Mouse (Mus musculus) liver, embryonic 11.5 days (tissue): ENCODE measurements around the gene Pold4. TPM values are rescaled to one million over a fixed set of nuclear protein-coding genes. Genes with fewer than 3 reads are reported as not detected.

Experiments
- ATAC-seq: fragments of 200-750 bp; cut with Nextera tagmentation; replicated peaks from 2 replicates; pipeline ENCODE4 v1.8.0; 2017; ENCODE audit warnings: moderate number of reproducible peaks, mild to moderate bottlenecking, moderate TSS enrichment, moderate library complexity; ENCODE audit not compliant: low FRiP score
- DNase-seq: peaks from one replicate; pipeline ENCODE4 v3.0.0-alpha.2; 2017; ENCODE audit warnings: low spot score
- H3K27ac ChIP-seq: fragments of 300-500 bp; sonication (generic); 2 replicates; pipeline ENCODE4 v1.5.1; 2014; ENCODE audit warnings: mild to moderate bottlenecking, low read depth, low read length, control low read depth
- H3K27me3 ChIP-seq: fragments of 300-500 bp; sonication (generic); replicated peaks from 2 replicates; pipeline ENCODE4 v1.6.1; 2014; ENCODE audit warnings: low read length, mixed read lengths; ENCODE audit not compliant: control insufficient read depth, insufficient read depth
- H3K36me3 ChIP-seq: fragments of 300-500 bp; sonication (generic); 2 replicates; pipeline ENCODE4 v1.6.1; 2014; ENCODE audit warnings: mild to moderate bottlenecking, low read length, moderate library complexity, mixed read lengths; ENCODE audit not compliant: control insufficient read depth, insufficient read depth
- H3K4me1 ChIP-seq: fragments of 300-500 bp; sonication (generic); replicated peaks from 2 replicates; pipeline ENCODE4 v1.6.1; 2014; ENCODE audit warnings: low read length, mixed read lengths; ENCODE audit not compliant: control insufficient read depth, insufficient read depth
- H3K4me2 ChIP-seq: fragments of 300-500 bp; sonication (generic); 2 replicates; pipeline ENCODE4 v1.6.1; 2014; ENCODE audit warnings: mild to moderate bottlenecking, control low read depth, moderate library complexity
- H3K4me3 ChIP-seq: fragments of 300-500 bp; sonication (generic); 2 replicates; pipeline ENCODE4 v1.5.1; 2014; ENCODE audit warnings: low read depth, low read length, control low read depth
- H3K9ac ChIP-seq: fragments of 300-500 bp; sonication (generic); 2 replicates; pipeline ENCODE4 v1.6.1; 2014; ENCODE audit warnings: low read depth, low read length, control low read depth
- H3K9me3 ChIP-seq: fragments of 300-500 bp; sonication (generic); 2 replicates; pipeline ENCODE4 v1.6.1; 2016; ENCODE audit warnings: low read length, inconsistent platforms, mixed read lengths; ENCODE audit not compliant: control insufficient read depth
- WGBS: fragments of 180-500 bp; shearing (Covaris S2); extraction: QIAGEN DNeasy Blood & Tissue Kit; methylation state at CpG from one replicate; pipeline ENCODE4 v1.1.7; 2014; 5-methylcytosine and 5-hydroxymethylcytosine counted together
- polyA plus RNA-seq: library from polyadenylated mRNA; unstranded; fragments of >200 nt; fragmentation: Nextera tagmentation; extraction: Ambion mirVana; gene quantifications from 2 replicates; pipeline ENCODE4 v1.2.1, GENCODE M21; 2014

Gene Pold4
- polyA plus RNA-seq, 1 experiment from 2014 or later, result 24.9 TPM

GRCm38 (mm10) chr19:4214071-4214770 lies 17.5 kb upstream of the Pold4 start, which contains the start of the genes Clcf1 and AC109138.7:
TSS of gene Clcf1 (plus strand) at chr19:4214238.
TSS of gene AC109138.7 (plus strand) at chr19:4214357.
- Histone ChIP-seq H3K4me2 (peak within 1 kb of the TSS; percentile 84), H3K9me3 (no peaks in the 10 kb centered on the region), H3K27ac (peak within 1 kb of the TSS; percentile 82), H3K9ac (peak within 1 kb of the TSS; percentile 73), H3K4me3 (peak within 1 kb of the TSS; percentile 67), H3K4me1 (peaks cover 33% of the 10 kb centered on the region), H3K36me3 (no peaks in the 10 kb centered on the region), H3K27me3 (peaks cover 86% of the 10 kb centered on the region)
- DNase-seq (no peak), ATAC-seq (peak; percentile 34; the same call in 1 of the 2 replicates)
- WGBS, result under 1% methylated on average over 48 of the region's 49 CpGs

- ATAC-seq, result peak; percentile 22; the same call in 1 of the 2 replicates
- Histone ChIP-seq H3K4me1 (peaks cover 35% of the 10 kb centered on the region), H3K9ac (peak overlapping the region; percentile 73), H3K4me3 (peak overlapping the region; percentile 67), H3K4me2 (peak overlapping the region; percentile 84), H3K36me3 (no peaks in the 10 kb centered on the region), H3K27me3 (peaks cover 82% of the 10 kb centered on the region), H3K27ac (peak overlapping the region; percentile 82), H3K9me3 (no peaks in the 10 kb centered on the region)
- 1% methylated on average over 54 of the region's 81 CpGs for WGBS
- no peak for DNase-seq
These were observed 16.8 kb upstream of the Pold4 start for GRCm38 (mm10) chr19:4214771-4215450.

GRCm38 (mm10) chr19:4215451-4215840 lies 16.3 kb upstream of the Pold4 start:
- no peaks in the 10 kb centered on the region for H3K9me3 ChIP-seq
- peak overlapping the region; percentile 84 for H3K4me2 ChIP-seq
- ATAC-seq, result no peak
- H3K27me3 ChIP-seq, result peaks cover 81% of the 10 kb centered on the region
- no peak for DNase-seq
- H3K4me1 ChIP-seq, result peaks cover 40% of the 10 kb centered on the region
- H3K9ac ChIP-seq, result peak overlapping the region; percentile 73
- peak overlapping the region; percentile 82; the same call in 1 of the 2 replicates for H3K27ac ChIP-seq
- no peaks in the 10 kb centered on the region for H3K36me3 ChIP-seq
- 1% methylated on average over 14 of the region's 21 CpGs for WGBS
- H3K4me3 ChIP-seq, result peak overlapping the region; percentile 67

- peaks cover 48% of the 10 kb centered on the region for H3K4me1 ChIP-seq
- H3K27me3 ChIP-seq, result peaks cover 74% of the 10 kb centered on the region
- peak overlapping the region; percentile 5; the same call in 1 of the 2 replicates for H3K4me3 ChIP-seq
- no peak for ATAC-seq
- DNase-seq, result no peak
- H3K9me3 ChIP-seq, result no peaks in the 10 kb centered on the region
- H3K27ac ChIP-seq, result no peak overlapping the region
- H3K36me3 ChIP-seq, result no peaks in the 10 kb centered on the region
- 16% methylated on average over 14 of the region's 14 CpGs for WGBS
- peak overlapping the region; percentile 84 for H3K4me2 ChIP-seq
- H3K9ac ChIP-seq, result no peak overlapping the region
These were observed 15.5 kb upstream of the Pold4 start for GRCm38 (mm10) chr19:4216041-4216685.

GRCm38 (mm10) chr19:4217140-4217539 lies 14.6 kb upstream of the Pold4 start:
- no peak overlapping the region for H3K27ac ChIP-seq
- no peak for ATAC-seq
- H3K36me3 ChIP-seq, result no peaks in the 10 kb centered on the region
- peak overlapping the region; percentile 40 for H3K4me2 ChIP-seq
- H3K4me1 ChIP-seq, result peaks cover 57% of the 10 kb centered on the region
- DNase-seq, result no peak
- no peaks in the 10 kb centered on the region for H3K9me3 ChIP-seq
- no peak overlapping the region for H3K9ac ChIP-seq
- H3K4me3 ChIP-seq, result no peak overlapping the region
- WGBS, result 36% methylated on average over 5 of the region's 5 CpGs
- H3K27me3 ChIP-seq, result peaks cover 68% of the 10 kb centered on the region

- no peak overlapping the region for H3K4me3 ChIP-seq
- 57% methylated on average over 3 of the region's 3 CpGs for WGBS
- no peak overlapping the region for H3K4me2 ChIP-seq
- DNase-seq (no peak), ATAC-seq (no peak)
- no peak overlapping the region for H3K9ac ChIP-seq
- H3K36me3 ChIP-seq, result no peaks in the 10 kb centered on the region
- H3K27ac ChIP-seq, result peak overlapping the region; percentile 28; the same call in 1 of the 2 replicates
- H3K9me3 ChIP-seq, result no peaks in the 10 kb centered on the region
- peaks cover 61% of the 10 kb centered on the region for H3K27me3 ChIP-seq
- H3K4me1 ChIP-seq, result peaks cover 62% of the 10 kb centered on the region
These were observed 13.8 kb upstream of the Pold4 start for GRCm38 (mm10) chr19:4217855-4218254.

- no peak for ATAC-seq
- Histone ChIP-seq H3K9me3 (no peaks in the 10 kb centered on the region), H3K27me3 (peaks cover 57% of the 10 kb centered on the region), H3K9ac (no peak overlapping the region), H3K4me2 (no peak overlapping the region), H3K4me3 (no peak overlapping the region), H3K4me1 (peaks cover 58% of the 10 kb centered on the region), H3K36me3 (no peaks in the 10 kb centered on the region), H3K27ac (peak overlapping the region; percentile 28; the same call in 1 of the 2 replicates)
- WGBS, result 85% methylated on average over 11 of the region's 11 CpGs
- DNase-seq, result no peak
These were observed 13.4 kb upstream of the Pold4 start for GRCm38 (mm10) chr19:4218293-4218692.

GRCm38 (mm10) chr19:4218784-4219183 lies 12.9 kb upstream of the Pold4 start:
- no peak overlapping the region for H3K4me3 ChIP-seq
- no peak for ATAC-seq
- H3K4me2 ChIP-seq, result no peak overlapping the region
- H3K9ac ChIP-seq, result no peak overlapping the region
- no peak for DNase-seq
- H3K36me3 ChIP-seq, result no peaks in the 10 kb centered on the region
- WGBS, result 44% methylated on average over 1 of the region's 1 CpGs
- H3K27ac ChIP-seq, result no peak overlapping the region
- H3K9me3 ChIP-seq, result no peaks in the 10 kb centered on the region
- H3K27me3 ChIP-seq, result peaks cover 52% of the 10 kb centered on the region
- peaks cover 54% of the 10 kb centered on the region for H3K4me1 ChIP-seq
